Mouse (Mus musculus): ENCODE results near the gene Kndc1.
A peak's percentile ranks its signal among the peaks of the same experiment; 100 is the strongest.

The Kndc1 gene

GRCm38 (mm10) chr7:139905261-139905660 is 10.8 kb downstream of the Kndc1 start:
- DNase-seq (ENCODE audit: low spot score in 2 of 2) = no peak

DNA sequence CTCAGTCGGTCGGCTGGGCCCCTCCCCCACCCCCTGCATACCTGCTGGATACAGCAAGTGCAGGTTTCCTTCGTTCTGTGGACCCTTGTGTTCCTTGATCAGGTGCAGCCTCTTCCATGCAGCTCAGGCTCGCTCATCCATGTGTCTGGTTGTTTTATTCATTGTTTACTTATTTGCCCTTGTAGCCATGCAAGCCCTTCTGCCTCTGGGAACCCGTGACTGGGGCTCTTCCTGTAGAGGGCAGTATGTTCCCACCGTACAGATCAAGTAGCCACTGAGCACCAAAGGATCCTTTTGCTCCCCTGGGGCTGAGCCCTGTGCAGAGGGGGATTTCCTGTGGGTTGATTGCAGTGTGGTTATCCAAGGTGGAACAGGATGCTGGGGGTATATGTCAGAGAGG is 11.2 kb downstream of the Kndc1 start:
- DNase-seq (ENCODE audit: low spot score in 2 of 2) = peak in 1 of 2 experiments; percentile 31

- DNase-seq (ENCODE audit: low spot score in 2 of 2) = no peak
These were observed 13.7 kb downstream of the Kndc1 start for GRCm38 (mm10) chr7:139908176-139908575.

- no peak for DNase-seq (ENCODE audit: low spot score in 2 of 2)
These were observed 15.0 kb downstream of the Kndc1 start for GRCm38 (mm10) chr7:139909469-139909868.

DNA sequence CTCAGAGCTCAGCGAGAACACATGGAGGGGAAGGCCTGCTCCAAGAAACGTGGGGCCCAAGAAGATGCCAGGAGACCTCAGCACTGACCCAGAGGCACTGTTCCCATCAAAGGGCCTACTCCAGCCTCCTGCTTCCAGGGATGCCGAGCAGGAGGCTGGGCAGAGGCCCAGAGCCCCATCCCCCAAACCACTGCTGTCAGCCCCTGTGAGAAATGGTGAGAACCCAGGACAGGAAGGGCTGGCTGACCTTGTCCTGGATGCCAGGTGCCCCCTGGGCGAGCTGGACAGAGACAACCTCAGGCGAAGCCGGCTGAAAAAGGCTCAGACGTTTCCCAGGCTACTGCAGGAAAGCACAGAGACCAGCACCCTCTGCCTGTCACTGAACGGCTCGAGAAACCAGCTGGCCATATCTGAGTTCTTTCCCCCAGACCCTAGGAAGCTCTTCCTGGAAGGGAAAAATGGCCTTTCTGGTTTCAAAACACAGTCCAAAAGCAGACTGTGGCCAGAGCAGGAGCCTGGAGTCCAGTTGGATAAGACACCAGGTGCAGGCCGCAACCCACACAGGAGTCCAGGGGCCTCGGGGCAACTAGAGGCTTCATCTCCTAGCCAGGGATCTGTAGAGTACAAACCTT is 15.8 kb downstream of the Kndc1 start:
- no peak for DNase-seq (ENCODE audit: low spot score in 2 of 2)

- no peak for DNase-seq (ENCODE audit: low spot score in 2 of 2)
These were observed 19.9 kb downstream of the Kndc1 start for GRCm38 (mm10) chr7:139914141-139915047.

DNA sequence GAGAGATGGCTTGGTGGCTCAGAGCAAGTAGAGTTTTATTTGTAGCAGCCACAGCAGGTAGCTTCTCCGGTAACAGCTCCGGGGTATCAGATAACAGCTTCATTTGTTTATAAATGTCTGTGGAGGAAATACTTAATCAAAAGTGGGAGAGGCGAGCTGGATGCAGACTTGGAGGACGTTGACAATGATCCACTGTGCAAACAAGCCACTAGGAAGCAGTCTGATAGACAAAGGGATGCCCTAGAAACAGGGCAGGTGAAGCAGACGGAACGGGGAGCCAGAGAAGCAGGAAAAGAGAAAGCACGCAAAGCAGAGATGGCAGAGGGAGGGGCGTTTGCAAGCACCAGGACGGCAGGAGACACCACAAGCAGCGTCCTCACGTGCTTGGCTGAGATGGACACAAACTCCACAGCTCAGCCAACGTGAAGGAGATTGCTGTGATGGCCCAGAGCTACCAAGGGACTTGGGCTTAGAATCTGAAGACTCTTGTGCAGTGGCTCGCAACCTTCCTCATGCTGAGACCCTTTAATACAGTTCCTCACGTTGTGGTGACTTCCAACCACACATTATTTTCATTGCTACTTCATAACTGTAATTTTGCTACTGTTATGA is 21.3 kb downstream of the Kndc1 start:
- no peak for DNase-seq (ENCODE audit: low spot score in 2 of 2)

DNA sequence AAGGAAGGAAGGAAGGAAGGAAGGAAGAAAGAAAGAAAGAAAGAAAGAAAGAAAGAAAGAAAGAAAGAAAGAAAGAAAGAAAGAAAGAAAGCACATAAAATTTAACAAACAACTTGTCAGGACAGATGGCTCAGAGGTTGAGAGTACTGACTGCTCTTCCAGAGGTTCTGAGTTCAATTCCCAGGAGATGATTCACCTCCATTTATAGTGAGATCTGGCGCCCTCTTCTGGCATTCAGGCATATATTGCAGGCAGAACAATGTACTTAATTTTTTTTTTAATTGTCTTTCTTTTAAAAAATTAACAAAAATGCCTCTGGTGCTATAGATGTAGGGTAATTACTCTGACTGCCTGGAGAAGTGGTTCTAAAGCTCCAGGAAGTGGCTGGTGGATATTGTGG is 21.8 kb downstream of the Kndc1 start:
- DNase-seq (ENCODE audit: low spot score in 2 of 2) = no peak

DNA sequence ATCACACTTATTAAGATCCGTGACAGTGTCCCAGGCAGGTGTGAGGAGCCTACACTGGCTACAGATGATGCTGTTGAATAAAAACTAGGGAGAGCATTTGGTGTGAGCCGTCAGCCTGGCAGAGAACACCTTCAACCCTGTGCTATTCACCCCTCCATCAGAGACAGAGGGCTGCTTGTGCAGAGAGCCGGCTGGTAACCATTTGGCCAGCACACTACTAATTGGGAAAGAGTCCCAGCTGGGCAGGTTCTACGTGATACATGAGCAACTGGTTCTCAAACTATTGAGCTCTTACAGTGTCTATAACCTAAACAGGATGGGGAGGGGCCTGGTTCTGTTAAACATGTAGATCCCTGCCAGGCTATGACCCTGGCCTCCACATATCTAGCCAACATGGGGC is 23.8 kb downstream of the Kndc1 start:
- DNase-seq (ENCODE audit: low spot score in 2 of 2) = no peak

DNA sequence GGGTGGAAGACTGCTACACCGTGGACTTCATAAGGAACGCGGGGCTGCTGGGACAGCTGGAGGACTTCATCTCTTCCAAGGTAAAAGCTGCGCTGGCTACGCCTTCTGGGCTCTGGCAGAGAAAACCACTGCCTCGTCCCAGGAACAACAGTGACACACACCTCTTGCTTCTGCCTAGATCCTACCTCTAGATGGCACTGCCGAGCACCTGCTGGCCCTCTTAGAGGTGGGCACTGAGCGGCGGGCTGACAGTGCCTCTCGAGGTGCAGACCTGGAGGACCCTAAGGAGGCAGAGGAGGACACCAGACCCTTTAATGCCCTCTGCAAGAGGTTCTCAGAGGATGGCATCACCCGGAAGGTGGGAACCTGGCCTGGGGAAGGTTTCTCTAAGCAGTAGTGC is 36.2 kb downstream of the Kndc1 start:
- DNase-seq (ENCODE audit: low spot score in 2 of 2) = peak in 1 of 2 experiments; percentile 31

- DNase-seq (ENCODE audit: low spot score in 2 of 2) = no peak
These were observed 42.2 kb downstream of the Kndc1 start for GRCm38 (mm10) chr7:139936705-139937104.

- DNase-seq (ENCODE audit: low spot score in 2 of 2) = no peak
These were observed 42.6 kb downstream of the Kndc1 start for GRCm38 (mm10) chr7:139937138-139937537.

- DNase-seq (ENCODE audit: low spot score in 2 of 2) = no peak
These were observed 43.3 kb downstream of the Kndc1 start for GRCm38 (mm10) chr7:139937810-139938209.

DNA sequence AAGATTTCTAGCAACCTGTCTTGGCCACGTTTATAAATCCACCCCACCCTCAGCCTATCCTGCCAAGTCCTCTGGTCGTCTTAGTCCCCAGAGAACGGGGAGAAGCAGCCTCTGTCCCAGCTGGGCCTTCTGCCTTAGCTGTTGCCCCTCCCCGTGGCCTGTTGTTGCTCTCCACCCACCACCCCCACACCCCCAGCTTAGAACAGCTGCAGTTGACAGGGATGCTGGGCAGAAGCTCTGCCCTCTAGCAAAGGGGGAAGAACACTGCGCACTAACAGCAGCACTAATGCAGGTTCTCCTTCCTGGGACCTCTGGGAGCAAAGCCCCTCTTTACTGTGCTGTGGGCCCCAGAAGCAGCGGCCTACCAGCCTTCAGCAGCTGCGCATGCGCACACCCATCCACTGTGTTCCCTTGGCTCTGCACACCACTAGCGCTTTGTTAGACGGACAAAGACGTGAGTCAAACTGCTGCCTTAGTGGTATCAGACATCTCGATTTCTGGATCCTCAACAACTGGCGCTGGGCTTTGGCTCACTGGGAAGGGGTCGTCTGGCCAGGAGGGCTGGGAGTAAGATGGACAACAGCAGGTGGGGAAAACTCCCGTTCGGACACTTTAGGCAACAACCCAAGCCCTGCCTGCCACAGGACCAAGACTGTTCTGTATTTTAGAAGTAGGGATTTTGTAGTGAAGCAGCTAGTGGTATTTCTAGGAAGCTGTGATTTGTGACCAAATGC is 46.1 kb downstream of the Kndc1 start:
- DNase-seq (ENCODE audit: low spot score in 2 of 2) = no peak

DNA sequence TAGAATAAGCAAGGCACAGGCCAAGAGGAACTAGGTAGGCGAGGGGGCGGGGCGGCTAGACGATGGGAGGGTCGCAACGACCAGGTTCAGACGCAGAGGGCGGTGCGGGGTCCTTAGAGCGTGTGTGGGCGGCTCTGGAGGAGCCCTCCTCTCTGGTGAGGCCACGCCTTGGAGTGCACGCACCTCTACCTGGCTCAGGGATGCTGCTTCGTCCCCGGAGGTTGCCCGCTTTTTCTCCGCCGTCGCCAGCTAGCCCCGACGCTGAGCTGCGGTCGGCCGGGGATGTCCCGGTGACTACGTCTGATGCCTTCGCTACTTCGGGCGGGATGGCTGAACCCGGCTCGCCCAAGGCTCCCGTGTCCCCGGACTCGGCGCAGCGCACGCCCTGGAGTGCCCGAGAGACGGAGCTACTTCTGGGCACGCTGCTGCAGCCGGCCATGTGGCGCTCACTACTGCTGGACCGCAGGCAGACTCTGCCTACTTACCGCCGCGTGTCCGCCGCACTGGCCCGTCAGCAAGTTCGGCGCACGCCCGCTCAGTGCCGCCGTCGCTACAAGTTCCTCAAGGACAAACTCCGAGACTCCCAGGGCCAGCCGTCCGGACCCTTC is 49.3 kb downstream of the Kndc1 start, which contains the start of gene Utf1:
TSS of gene Utf1 (plus strand) at position 116 of the 608 bp plus-strand sequence.
- DNase-seq (ENCODE audit: low spot score in 2 of 2) = peak in 1 of 2 experiments; percentile 20

- no peak for DNase-seq (ENCODE audit: low spot score in 2 of 2)
These were observed 50.1 kb downstream of the Kndc1 start for GRCm38 (mm10) chr7:139944291-139945240.

DNA sequence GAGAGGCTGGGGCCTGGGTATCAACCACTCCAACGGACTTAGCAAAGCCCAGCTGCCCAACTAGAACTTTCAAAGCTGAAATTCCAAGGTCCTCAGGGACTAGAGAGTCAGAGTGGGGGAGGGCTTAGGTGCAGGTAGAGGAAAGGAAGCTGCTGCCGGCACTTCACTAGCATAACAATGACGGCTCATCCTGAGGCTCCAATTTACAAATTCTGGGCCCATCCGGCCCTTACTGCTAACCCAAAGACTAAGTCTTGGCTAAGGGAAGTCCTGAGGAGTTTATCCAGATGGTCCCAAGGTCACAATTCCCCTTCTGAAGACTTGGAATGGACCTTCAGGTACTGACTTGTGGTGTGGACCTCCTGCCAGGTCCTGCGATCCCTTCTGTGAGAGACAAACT is 51.0 kb downstream of the Kndc1 start:
- no peak for DNase-seq (ENCODE audit: low spot score in 2 of 2)

GRCm38 (mm10) chr7:139946032-139946431 is 51.5 kb downstream of the Kndc1 start:
- no peak for DNase-seq (ENCODE audit: low spot score in 2 of 2)

DNA sequence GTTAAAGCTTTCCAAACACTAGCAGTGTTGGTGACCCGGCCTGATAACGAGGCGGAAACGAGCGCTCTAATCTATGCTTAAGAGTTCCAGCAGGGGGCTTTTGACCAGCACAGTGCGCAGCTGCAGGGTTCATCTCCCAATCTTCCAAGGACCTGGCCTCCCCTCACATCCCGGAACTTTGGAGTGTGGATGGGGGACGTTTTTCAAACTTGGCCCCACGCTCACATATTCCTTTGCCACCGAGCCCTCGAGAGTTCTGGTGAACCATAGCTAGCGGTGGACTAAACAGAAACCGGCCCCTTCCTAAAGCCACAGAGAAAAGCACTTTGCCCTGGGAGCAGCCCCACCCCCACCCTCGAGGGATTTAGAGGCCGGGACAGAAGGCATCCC is 55.4 kb downstream of the Kndc1 start:
- DNase-seq (ENCODE audit: low spot score in 2 of 2) = no peak

DNA sequence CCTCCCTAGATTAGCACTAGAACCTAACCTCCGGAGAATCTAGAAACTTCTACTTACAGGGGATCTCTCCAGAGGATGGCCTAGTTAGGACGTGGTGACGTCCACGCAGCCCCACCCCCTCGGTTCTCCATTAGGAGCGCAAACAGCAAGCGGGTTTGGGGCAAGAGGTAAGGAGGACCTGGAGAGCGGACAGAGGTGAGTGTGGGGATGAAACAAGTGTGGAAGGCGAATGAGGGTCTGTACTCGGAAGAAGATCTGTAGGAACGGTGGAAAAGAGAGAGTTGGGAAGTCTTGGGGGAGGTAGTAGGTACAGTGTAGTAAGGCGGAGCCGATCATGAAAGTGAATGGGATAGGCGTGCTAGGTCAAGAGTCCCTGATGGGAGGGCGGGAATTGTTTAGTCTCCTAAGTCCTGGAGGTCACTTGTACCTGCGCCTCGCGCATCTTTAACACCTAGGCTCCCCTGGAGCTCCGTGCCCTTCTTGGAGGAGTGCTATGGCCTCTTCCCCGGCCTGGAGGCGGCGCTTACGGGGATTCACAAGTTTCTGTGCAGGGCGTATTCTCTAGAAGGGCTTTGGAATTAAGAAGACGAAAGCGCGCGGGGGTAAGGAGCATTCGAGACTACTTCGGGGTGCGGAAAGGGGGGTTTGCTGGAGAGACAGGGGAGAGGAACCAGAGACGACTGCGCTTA is 55.9 kb downstream of the Kndc1 start:
- no peak for DNase-seq (ENCODE audit: low spot score in 2 of 2)
